Mouse (Mus musculus) cortical plate, adult 2 months (tissue): Measurements from ENCODE around the gene Il12rb2. TPM values are rescaled to one million over a fixed set of nuclear protein-coding genes. Genes with fewer than 3 reads are reported as not detected.
A peak's percentile ranks its signal among the peaks of the same experiment; 100 is the strongest.

Source experiments
- H3K27ac ChIP-seq: fragments of 200-500 bp; 2 replicates; pipeline ENCODE4 v1.5.1; 2012; ENCODE audit warnings: low read length, control low read depth, inconsistent platforms; ENCODE audit not compliant: insufficient read depth
- H3K4me1 ChIP-seq: fragments of 200-500 bp; 2 replicates; pipeline ENCODE4 v1.6.1; 2011; ENCODE audit warnings: low read length; ENCODE audit not compliant: control insufficient read depth, insufficient read depth
- H3K4me3 ChIP-seq: fragments of 200-500 bp; 2 replicates; pipeline ENCODE4 v1.5.1; 2011; ENCODE audit warnings: mild to moderate bottlenecking, low read length, control low read depth; ENCODE audit not compliant: insufficient read depth
- CTCF ChIP-seq: fragments of 200-500 bp; IDR thresholded peaks from 2 replicates; pipeline ENCODE4 v1.5.1; 2011; ENCODE audit warnings: mild to moderate bottlenecking, control low read depth, low read length; ENCODE audit not compliant: insufficient read depth; ENCODE audit errors: extremely low read depth
- POLR2A ChIP-seq: fragments of 200-500 bp; IDR thresholded peaks from 2 replicates; pipeline ENCODE4 v1.6.1; 2011; ENCODE audit warnings: mild to moderate bottlenecking, low read length, control low read depth; ENCODE audit not compliant: insufficient read depth; ENCODE audit errors: extremely low read depth
- polyA plus RNA-seq: library from polyadenylated mRNA; depleted of rRNA; stranded (reverse); fragments of >200 nt; gene quantifications from 2 replicates; pipeline ENCODE4 v1.2.3, GENCODE M21; 2012

Il12rb2 gene
- polyA plus RNA-seq, 1 experiment, result 0.23 TPM

DNA sequence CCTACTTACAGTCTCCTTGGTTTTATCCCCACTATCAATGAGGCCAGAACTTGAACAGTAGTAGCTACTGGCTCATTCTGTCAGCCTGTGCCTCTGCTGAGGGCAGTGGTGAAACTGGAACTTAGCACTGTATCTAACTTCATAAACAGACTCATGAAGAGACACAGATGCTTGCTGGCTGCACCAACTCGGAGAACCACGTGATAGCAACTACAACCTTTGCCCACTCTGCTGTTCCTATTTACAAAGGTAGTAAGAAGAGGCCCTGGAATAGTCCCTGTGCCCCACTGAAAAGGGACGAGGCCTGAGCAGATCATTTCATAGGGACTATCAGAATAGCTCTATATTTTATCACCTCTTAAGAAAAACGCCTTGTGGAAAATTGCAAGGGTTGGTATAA lies 75.7 kb downstream of the Il12rb2 start:
- Histone ChIP-seq H3K27ac (peak overlapping the region; percentile 28; the same call in 1 of the 2 replicates), H3K4me3 (no peak overlapping the region), H3K4me1 (peaks cover 10% of the 10 kb centered on the region)
- TF ChIP-seq CTCF (no peak), POLR2A (no peak)

DNA sequence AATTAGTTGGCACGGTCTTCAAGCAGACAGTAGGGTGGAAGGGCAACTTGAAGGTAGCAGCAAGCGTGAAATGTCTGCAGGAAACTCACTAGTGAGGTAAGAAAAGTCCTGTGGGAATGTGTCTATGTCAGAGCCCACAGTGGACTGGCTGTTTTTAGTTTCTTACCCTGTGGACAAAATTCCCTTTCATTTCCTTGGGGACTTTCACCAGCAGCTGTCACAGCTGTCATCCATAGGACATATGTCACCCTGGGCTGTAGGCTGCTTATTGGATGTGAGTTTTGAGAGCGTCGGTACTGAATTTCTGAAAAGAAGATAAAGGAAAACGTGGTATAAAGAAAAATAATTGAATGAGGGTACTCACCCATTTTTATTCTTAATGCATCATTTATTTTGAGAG lies 77.2 kb downstream of the Il12rb2 start:
- TF ChIP-seq POLR2A (no peak), CTCF (no peak)
- Histone ChIP-seq H3K27ac (no peak overlapping the region), H3K4me3 (no peak overlapping the region), H3K4me1 (peaks cover 10% of the 10 kb centered on the region)

DNA sequence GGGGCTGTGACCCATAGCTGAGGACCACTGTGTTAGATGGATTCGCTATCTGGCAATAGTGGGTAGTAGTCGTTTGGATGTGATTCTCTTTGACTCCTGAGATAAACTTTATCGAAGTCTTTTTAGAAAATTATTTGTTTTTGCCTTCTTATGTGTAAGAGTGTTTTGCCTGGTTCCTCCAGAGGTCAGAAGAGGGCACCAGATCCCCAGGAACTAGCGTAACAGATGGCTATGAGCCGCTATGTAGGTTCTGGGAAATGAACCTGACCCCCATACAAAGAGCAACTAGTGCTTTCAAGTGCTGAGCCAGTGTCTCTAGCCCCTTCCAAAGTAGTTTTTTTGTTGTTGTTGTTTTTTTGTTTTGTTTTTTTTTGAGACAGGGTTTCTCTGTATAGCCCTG lies 79.9 kb downstream of the Il12rb2 start:
- Histone ChIP-seq H3K4me3 (no peak overlapping the region), H3K27ac (no peak overlapping the region), H3K4me1 (peaks cover 7% of the 10 kb centered on the region; the same call in 1 of the 2 replicates)
- no peak for TF ChIP-seq CTCF
- no peak for TF ChIP-seq POLR2A

DNA sequence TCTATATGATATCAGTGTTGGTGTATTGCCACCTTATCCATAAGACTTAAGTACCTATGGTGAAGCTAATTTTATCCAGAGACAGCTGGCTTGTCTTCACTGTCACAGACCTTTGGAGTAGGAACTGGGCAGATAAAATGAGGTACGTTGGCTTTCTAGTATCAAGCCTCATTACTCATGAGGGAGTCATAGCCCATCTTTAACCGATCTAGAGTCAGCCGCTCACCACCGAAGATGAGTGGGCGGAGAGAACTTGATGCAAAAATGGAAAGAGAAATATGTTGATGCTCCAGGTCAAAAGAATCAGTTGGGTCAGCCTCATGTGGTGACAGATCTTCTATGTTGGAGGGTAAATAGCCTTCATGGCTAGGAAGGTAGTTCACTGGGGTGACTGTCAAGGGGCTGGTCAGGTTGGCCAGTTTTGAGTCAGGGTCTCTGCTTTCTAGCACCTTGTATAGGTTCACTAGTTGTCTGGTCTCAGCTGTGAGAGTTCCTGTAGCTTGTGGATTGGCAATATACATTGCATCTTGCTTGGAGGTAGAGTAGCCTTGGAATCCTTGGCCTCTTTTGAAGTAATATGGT lies 83.9 kb downstream of the Il12rb2 start:
- Histone ChIP-seq H3K4me1 (no peaks in the 10 kb centered on the region; the same call in 1 of the 2 replicates), H3K27ac (no peak overlapping the region), H3K4me3 (no peak overlapping the region)
- TF ChIP-seq POLR2A, result no peak
- no peak for TF ChIP-seq CTCF

DNA sequence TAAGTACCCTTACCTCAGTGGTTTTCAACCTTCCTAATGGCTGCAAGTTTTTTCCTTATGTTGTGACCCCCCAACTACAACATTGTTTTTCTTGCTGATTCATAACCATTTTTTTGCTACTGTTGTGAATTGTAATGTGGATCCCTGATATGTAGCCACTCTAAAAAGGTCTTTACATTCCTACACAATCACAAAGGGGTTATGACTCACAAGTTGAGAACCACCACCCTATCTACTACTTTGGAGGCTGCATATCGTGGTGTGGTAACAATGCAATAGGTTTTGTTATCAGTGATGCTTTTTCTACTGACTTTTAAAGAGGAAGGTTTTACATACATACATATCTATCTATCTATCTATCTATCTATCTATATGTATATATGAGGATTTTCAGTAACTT lies 93.1 kb downstream of the Il12rb2 start:
- H3K4me3 ChIP-seq, result no peak overlapping the region
- TF ChIP-seq CTCF (no peak), POLR2A (no peak)
- no peaks in the 10 kb centered on the region for H3K4me1 ChIP-seq
- no peak overlapping the region for H3K27ac ChIP-seq

DNA sequence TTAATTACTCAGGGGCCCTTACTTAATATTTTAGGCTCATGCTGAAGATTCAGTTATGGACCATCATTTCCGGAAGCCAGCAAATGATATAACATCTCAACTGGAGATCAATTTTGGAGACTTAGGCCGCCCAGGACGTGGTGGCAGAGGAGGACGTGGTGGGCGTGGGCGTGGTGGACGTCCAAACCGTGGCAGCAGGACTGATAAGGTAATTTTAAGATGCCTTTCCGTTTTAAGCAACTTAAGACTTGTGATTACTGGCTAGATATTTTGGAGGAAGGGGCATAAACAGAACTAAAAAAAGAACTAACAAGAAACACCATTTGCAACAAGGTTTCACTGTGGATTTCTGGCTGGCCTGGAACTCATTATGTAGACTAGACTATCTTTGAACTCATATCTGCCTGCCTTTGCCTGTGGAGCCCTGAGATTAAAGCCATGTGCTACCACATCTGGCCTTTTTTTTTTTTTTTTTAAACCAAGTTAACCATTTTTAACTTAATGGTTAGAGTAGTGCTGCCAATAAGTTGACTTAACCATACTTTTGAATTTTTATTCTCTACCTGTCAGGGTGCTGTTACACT lies 94.3 kb downstream of the Il12rb2 start:
- H3K4me3 ChIP-seq, result no peak overlapping the region
- no peak for TF ChIP-seq CTCF
- no peak for TF ChIP-seq POLR2A
- H3K4me1 ChIP-seq, result no peaks in the 10 kb centered on the region
- H3K27ac ChIP-seq, result no peak overlapping the region

DNA sequence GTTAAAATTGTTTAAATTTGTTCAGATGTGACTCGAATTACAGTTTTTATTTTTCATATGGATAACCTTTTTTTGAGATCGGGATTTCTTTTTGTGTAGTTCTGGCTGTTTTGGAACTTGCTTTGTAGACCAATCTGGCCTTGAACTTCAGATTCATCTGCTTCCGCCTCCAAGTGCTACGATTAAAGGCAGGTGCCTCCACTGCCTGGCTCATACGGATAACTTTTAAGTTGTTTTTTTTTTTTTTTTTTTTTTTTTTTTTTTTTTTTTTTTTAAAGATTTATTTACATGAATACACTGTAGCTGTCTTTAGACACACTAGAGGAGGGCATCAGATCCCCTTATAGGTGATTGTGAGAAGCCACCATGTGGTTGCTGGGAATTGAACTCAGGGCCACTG lies 98.0 kb downstream of the Il12rb2 start:
- no peaks in the 10 kb centered on the region; the same call in 1 of the 2 replicates for H3K4me1 ChIP-seq
- H3K27ac ChIP-seq, result no peak overlapping the region
- no peak for TF ChIP-seq POLR2A
- TF ChIP-seq CTCF, result no peak
- no peak overlapping the region for H3K4me3 ChIP-seq

DNA sequence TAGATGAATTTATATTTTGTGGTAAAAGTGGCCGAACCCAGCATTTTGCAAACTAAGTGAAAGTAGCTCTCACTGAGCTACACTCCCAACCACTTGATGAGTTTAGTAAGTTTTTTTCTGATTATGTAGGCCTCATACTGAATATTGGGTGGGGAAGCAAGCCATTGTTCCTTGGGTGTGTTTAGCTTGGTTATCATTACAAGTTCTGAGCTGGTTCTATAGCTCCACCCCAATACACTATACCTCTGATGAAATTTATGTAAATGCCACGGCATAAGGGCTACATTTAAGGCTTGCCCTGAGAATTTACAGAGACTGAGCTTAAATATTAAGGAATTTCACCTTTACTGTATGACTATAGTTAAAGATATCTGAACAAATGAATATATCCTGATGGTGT lies 106.5 kb downstream of the Il12rb2 start:
- no peak overlapping the region for H3K27ac ChIP-seq
- no peak for TF ChIP-seq CTCF
- TF ChIP-seq POLR2A, result no peak

DNA sequence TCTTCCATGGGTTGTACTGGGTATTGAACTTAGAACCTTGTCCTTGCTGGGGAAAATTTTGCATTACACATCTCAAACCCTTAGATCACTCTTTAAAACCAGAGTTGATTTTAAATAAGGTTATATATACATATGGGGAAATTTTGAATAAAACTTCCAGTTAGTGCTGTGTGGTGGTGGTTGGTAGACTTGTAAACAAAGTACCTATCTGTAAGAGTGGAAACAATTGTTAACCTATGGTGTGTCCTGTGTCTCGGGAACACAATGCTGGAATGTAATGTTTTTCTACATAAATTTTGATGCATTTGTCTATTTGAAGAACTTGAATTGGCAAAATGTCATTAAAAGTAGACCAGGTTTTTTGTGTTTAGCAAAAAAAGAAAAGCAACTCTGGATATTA lies 107.0 kb downstream of the Il12rb2 start:
- Histone ChIP-seq H3K4me1 (no peaks in the 10 kb centered on the region), H3K4me3 (peak overlapping the region; percentile 70; the same call in 1 of the 2 replicates), H3K27ac (no peak overlapping the region)
- no peak for TF ChIP-seq CTCF
- no peak for TF ChIP-seq POLR2A

More for the DNA sequence above, 106.5 kb downstream of the Il12rb2 start:
- H3K4me3 ChIP-seq, result no peak overlapping the region
- H3K4me1 ChIP-seq, result no peaks in the 10 kb centered on the region

DNA sequence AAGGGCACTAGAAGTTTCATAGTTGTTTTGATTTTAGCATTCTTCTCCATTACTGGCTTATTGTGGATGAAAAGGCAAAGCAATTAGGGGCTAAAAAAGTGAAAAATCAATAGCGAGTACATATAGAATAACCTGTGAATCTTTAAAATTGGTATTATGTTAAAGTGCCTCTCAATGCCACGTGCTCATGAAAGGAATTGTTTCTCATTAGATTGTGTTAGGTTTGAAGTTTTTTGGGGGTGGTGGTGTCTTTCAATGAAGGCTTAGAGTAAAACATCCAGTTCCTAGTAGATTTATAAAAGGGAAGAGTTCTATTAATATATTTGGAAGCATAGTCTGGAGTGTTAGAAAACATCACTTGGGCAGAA lies 107.8 kb downstream of the Il12rb2 start:
- no peak overlapping the region for H3K27ac ChIP-seq

More for the DNA sequence above, 107.8 kb downstream of the Il12rb2 start:
- TF ChIP-seq CTCF (no peak), POLR2A (no peak)
- Histone ChIP-seq H3K4me1 (no peaks in the 10 kb centered on the region), H3K4me3 (peak overlapping the region; percentile 70)
